Mouse (Mus musculus): ENCODE data around the gene Nlgn2.
"Not testable (repeated sequence)": the region's sequence is repeated elsewhere in the genome, so short reads cannot be mapped to it uniquely, and the experiment has no call there.

Gene Nlgn2

DNA sequence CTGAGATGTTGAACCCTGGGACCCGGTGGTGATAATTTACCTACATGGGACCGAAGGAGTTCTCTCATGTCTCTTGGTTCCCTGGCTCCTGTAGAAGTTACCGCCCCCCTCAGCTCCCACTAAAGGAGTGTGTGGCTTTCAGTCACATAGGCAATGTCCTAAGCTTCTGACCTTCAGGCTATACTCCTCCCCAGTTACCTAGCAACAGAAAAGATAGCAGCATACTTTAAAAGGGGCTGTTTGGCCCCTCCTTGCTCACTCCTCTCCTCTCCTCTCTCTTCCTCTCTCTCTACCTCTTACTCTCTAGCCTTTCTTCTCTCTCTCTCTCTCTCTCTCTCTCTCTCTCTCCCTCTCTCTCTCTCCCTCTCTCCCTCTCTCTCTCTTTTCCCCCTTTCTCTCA, 26.1 kb upstream of the Nlgn2 start:
- DNase-seq (ENCODE audit: low spot score in 2 of 2), result not testable (repeated sequence)

DNA sequence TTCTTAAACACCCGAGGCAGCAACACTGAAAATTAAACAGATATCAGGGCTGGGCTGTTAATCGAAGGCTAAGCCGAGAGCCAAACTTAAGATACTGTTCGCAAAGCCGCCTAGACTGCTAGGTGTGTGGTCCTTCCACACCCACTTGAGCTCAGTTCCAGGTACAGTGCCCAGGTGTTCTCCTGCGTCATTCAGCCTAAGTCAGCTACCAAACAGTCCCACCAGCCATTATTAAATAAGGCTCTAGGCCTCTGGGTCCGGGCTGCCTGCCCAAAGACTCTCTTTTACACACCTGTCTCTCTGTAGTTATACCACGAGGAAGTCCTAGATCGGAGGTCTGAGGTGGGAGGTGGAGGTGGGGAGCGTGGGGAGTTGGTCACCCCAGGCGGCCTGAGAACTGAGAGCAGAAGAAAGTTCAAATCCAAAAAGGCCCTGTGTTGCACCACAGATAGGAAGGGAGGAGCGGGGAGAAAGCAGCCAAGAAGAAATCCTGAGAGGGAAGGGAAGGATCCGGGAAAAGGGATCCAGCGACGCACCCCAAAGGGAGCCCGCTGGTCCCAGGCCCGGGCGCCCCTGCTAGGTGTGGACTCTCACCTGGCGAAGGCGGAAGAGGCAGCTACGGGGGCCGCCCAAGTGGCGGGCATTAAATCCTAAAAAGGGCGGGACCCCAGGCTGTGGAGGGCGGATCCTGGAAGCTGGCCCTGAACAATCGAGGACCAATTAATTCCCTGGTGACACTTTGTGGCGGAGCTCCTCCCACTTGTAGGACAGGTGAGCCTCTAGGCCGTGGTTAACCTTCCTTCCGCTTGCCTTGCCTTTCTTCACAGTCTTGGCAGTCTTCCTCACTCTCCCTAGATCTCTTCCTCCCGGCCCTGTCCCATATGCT, 20.8 kb upstream of the Nlgn2 start, which contains the start of gene Tnk1:
Gene Tnk1, minus strand, starts transcription at position 618 of the 886 bp plus-strand sequence.
- no peak for DNase-seq (ENCODE audit: low spot score in 2 of 2)

DNA sequence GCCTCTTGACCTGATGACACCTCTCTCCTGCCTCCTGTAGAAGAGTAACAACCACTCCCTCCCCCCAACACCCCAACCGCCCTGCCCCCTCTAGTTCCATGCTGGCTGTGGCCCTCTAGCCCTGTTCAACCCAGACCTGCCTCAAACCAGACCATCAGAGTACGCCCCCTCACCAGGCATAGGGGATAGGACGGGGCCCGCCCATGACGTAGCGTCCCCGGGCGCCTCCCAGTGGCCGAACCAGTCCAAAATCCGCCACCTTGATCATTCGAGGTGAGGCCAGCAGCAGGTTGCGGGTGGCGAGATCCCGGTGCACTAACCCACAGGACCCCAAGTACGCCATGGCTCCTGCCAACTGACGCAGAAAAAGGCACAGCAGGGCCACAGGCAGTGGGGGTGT, 17.8 kb upstream of the Nlgn2 start:
- no peak for DNase-seq (ENCODE audit: low spot score in 2 of 2)

DNA sequence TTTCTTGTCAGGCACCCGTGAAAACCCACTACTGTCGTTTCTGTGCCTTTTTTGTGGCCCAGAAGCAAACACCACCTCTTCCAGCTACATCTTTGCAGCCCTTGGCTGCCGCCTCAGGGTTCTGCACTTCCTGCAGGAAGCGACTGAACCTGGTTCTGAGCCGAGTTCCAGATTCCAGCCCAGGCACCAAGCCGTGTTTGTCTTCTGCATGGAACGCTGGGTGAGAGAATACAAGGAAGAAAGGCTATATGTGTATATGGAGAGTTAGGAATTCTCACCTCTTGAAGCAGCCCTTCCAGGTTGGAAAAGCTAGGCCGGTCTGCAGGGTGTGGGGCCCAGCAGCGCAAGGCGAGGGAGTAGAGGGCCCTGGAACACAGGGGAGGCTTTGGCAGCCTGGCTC, 17.1 kb upstream of the Nlgn2 start:
- no peak for DNase-seq (ENCODE audit: low spot score in 2 of 2)

DNA sequence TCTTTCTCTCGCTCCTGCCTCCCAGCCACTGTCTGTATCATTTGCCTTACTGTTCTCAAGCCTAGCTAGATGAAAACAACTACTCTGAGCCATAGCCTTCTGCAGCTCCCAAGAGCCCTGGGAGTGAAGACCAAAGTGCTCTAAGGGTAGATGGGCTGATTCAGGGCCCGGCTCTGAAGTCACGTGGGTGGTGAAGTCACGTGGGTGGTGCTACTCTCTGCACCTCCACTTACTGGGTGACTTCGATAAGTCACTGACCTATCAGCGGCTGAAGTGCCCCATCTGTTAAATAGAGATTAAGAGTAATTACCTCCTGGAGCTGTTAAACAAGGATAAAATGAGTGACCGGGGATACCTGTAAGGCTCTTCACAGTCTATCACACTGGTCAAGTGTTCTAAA, 16.4 kb upstream of the Nlgn2 start:
- DNase-seq (ENCODE audit: low spot score in 2 of 2), result no peak

DNA sequence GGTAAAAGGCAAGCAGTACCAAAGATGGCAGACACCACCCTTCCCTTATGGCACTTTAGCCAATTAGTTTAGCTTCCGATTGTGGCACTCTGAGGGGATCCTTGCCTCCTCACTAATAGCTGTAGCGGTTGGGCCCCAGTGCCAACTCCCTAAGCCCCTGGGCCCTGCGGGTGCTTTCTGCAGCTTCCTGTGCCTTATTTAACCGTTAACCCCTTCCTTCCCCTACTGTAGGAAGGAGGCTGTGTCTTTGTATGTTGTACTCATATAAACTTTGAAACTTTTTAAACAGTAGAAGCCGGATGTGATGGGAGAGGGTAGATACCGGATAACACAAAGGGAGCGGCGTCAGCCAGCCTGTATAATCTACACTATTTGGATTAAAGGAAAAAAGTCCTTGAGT, 13.2 kb upstream of the Nlgn2 start:
- DNase-seq (ENCODE audit: low spot score in 2 of 2), result no peak

DNA sequence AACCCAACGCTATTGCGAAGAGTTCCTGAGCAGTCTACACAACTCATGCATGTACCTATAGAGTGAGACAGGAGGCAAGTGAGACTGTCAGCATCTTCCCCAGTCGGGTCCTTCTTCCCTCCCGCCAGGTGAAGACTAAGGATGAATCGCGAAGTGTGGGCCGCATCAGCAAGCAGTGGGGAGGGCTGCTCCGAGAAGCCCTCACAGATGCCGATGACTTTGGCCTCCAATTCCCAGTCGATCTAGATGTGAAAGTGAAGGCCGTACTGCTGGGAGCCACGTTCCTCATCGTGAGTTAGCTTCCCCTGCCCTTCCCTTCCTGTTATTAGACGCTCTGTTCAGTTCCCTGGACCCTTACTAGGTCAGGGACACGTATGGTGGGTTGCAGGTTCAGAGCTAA, 12.3 kb upstream of the Nlgn2 start:
- no peak for DNase-seq (ENCODE audit: low spot score in 2 of 2)

DNA sequence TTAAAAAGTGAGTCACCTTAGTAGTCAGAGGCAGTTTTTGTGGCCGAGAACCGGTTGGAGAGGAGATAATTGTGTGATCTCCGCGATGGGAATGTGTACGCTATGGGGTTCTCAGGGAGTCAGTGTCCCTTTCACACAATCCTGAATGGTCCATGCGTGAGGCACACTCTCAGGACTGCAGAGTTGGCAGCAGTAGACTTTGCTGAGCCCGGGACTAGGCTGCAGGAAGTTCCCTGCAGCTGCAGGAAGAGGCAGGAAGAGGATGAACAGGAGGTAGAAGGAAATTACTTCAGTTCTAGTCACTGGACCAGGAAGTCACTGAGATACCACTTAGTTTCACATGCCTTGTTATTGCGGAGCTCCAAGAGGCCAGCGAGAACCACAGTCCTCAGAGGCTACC, 11.5 kb upstream of the Nlgn2 start:
- DNase-seq (ENCODE audit: low spot score in 2 of 2), result no peak

DNA sequence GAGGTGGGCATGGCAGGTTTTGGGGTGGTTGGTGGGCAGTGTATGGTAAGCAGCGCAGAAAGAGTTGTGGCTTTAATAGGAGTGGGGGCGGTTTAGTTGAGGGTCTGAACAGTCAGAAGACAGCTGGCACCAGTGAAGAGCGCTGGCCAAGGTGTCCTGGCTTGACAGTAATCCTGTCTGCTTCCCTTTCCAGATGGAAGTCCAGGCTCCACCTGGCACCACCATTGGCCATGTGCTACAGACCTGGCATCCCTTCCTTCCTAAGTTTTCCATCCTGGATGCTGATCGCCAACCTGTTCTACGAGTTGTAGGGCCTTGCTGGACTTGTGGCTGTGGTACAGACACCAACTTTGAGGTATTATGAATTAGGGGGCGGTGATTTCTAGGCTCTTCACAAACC, 10.4 kb upstream of the Nlgn2 start:
- DNase-seq (ENCODE audit: low spot score in 2 of 2), result no peak

DNA sequence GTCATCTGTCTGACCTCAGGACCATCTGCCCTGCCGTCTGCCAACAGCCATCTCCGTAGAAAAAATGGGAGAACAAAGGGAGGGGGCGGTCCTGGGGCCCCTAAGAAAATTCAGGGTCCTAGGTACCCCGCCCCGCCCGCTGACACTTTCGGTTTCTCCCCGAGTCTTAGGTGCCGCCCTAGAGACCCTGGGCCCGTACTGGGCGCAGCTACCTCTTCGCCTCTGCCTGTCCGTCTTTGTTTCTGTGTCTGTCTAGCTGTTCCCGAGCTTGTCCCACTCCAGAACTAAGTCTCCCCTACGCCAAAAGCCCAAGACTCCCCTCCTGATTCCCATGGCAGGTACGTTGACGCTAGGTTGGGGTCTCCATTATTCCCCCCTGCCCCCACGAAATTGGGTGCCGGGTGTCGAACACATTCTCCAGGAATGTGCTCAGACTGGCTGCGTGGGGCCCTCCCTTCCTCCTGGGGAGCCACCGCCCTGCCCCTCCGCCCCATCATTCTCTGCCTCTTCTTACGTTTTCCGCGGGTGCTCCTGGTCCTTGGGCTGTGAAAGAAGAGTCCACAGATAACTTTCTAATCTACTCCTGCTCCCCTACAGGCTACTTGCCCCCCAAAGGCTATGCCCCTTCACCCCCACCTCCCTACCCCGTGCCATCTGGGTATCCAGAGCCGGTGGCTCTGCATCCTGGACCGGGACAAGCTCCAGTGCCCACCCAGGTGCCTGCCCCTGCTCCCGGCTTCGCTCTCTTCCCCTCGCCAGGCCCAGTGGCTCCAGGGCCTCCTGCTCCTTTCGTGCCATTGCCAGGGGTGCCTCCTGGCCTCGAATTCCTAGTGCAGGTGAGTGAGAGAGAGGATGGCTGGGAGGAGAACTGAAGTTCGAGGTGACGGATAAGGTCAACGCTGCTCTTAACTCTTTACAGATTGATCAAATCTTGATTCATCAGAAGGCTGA, 9.4 kb upstream of the Nlgn2 start:
- DNase-seq (ENCODE audit: low spot score in 2 of 2), result no peak

DNA sequence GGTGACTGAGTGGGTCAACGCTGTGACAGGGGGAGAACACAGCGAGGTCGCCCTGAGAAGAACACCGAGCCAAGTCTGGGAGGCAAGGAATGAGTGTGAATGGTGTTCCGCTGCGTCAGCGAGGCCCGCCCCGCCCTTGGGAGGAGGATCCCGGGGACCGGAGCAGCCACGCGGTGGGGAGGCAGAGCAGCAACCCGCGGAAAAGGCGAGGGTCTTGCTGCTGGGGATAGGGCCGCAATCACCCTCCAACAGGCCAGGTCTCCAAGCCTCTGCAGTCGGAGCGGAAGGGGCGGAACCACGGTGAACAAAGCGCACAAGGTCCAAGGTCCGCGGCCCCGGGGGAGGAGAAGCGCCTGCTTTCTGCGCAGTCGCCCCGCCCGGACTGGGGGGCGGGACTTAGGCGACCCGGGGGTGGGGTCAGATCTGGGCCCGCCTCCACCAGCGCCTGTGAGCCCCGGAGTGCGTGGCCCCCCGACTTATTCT, 8.7 kb upstream of the Nlgn2 start, which contains the start of gene Plscr3:
Gene Plscr3, plus strand, starts transcription at position 179 of the 483 bp plus-strand sequence.
- peak; percentile 78 to 80 for DNase-seq (ENCODE audit: low spot score in 2 of 2)

DNA sequence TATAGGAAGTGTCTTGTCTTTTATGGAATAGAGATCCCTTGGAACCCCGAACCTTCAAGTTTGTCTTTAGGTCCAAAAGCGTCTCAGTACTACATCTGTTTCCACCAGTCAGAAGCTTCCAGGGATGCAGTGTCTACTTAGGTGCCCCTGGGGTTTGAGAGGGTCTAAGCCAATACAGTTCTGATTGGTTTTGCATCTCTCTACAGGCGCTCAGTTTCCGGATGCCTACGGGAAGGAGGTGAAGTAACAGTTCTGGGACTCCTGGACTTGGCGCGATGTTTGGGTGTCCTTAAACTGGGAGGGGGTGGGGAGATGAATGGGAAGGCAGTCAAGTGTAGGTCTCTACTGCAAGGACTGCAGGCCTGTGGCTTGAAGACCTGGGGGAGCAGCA, 1.1 kb upstream of the Nlgn2 start:
- no peak for DNase-seq (ENCODE audit: low spot score in 2 of 2)

DNA sequence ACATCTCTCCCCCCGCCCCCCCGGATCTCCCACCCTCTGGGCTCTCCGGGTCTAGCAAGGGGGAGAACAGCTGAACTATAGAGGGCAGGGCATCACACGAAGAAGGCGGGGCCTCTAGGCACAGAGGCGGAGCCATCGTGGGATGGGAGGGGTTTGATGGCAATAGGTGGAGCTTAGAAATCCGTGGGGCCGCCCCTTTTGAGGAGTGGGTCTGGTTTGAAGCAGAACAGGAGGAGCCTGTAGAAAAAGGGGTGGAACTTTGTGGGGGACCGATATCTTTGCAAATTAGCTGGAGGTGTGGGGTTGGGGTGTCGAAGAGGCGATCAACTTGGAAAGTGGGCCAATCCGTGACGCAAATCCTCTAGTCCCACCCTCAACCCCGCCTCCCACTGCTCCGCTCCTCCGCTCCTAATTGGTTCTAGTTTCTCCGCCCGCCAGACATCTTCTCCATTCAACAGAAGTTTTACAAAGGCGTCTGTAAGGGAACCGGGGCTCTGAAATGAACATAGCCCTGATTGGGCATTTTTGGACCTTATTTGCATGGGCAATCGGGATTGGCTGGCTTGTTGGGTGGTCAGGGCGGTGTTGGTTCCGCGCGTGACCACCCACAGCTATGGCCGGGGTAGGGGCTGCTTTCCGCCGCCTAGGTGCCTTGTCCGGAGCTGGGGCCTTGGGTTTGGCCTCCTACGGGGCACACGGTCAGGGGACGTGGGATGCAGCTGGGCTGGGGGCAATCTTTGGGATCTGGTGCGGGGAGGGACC, 549 bp upstream of the Nlgn2 start, which contains the start of gene Tmem256:
Gene Tmem256, plus strand, starts transcription at position 563 of the 762 bp plus-strand sequence.
- peak; percentile 96 to 98 for DNase-seq (ENCODE audit: low spot score in 2 of 2)

DNA sequence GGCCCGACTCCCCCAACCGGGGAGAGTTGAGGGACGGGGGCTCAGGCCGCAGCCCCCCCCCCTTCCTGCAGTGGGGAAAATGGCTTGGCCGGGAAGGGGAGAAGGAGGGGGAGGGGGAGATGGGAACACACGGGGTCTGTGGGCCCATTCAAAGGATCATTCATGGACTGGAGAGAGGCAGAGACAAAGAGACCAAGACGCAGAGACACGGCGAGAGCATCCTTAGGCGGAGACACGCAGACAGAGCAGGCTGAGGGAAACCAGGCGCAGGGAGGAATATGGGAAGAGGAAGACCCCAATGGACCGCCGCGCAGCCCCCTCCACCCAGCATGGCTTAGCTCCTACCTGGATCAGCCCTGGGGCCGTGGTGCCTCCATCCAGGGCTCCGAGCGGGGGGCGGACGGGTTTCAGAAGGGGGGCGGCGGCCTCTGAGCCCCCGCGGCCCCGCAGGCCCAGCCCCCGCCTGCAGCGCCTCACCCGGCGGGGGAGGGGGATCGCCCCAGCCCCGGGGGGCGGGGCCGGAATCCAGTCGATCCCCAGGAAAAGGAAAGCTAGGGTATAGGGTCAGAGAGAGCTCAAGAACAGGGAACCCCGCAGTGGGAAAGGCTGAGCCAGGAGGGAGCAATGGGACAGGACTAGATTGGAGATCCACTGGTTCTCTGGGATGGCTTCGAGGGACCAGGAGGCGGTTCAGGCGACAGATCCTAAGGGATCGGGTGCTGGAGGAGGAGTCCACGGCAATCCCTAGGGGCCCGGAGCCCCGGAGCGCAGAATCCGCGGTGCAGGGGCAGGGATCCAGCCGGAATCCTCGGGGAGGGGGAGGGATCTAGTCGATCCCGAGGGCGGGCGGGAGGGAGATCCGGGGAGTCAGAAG, 644 bp downstream of the Nlgn2 start:
- DNase-seq (ENCODE audit: low spot score in 2 of 2), result no peak

DNA sequence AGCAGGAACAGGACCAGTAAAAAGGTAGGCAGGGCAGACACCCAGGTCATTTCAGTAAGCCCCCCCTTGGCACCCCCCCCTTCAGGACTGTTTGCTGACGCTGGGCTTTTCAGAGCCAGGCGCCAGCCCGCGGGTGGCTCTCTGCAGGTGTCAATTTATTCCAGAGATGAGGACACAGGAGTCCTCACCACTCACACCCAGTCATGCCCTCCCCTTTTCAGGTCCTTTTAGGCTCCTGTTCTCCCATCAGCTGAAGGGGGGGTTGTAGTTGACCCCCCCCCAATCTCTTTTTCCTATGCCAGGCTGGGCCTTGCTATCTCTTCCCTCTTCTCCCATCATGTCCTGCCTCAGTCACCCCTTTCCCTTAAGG, 1.6 kb downstream of the Nlgn2 start:
- no peak for DNase-seq (ENCODE audit: low spot score in 2 of 2)

DNA sequence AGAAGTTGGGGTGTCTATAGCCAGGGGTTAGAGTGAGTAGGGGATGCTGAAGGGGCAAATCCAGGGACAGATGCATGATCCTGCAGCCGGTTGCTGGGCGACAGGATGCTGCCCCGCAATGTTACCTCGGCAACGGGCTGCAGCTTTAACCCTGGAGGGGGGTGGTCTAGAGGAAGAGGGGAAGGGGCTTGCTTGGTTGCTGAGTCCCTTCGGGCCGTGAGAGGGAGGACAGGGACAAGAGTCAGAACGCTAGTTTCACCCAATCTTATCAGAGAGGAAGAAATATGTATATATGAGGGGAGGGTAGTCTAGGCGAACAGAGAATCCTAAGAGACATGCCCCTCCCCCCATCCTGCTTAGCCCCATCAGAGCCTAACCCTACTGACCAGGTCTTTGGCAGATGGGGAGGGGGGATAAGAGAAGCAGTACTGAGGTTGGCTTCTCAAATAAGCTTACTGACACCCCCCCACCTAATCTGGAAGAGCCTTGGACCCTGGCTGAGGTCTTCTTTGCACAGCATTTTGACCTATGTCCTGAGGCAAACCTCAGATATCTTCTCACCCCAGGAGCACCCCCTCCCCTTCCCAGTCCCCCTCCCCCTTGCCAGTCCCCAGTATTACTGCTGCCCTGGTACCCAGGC, 2.1 kb downstream of the Nlgn2 start:
- no peak for DNase-seq (ENCODE audit: low spot score in 2 of 2)

DNA sequence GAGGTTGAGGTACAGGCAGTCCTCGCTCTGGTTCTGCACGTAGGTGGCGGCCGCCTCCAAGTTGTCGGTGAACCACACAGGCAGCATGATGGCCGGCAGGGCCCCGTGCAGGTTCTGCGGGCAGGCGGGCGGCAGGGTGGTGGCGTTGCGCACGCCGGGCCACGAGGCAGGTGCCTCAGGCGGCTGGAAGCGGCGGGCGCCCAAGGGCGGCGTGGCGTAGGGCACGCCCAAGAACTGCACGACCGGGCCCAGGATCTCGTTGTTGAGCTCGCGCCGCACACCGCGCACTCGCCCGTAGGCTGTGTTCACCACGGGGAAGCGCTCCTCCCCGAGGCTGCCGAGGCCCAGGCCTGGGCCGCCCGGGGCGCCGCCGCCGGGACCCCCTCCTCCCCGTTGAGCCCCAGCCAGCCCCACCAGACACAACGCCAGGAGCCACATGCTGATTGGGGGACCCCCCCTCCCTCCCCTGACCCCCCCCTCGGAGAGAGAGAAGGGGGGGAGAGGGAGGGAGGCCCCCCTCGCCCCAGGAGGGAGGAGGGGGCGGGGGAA, 3.5 kb downstream of the Nlgn2 start:
- peak in 1 of 2 experiments; percentile 41 for DNase-seq (ENCODE audit: low spot score in 2 of 2)

DNA sequence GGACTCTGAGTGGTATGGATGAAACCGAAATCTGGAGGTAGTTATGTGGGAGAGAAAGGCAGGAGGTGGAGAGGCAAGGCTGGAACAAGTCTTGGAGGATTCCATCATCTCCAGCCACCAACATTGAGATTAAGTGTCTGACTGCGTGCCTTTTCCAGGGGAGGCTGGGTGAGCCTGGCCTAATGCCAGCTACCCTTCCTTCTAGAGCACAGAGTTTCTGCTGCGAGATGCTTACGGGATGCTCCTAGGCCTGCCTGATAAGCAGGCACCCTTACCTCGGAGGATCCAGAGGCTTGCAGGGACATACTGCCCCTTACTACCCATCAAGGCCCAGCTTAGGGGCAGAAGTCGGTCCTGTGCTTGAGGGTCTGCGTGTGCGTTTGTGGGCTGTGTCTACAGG, 4.0 kb downstream of the Nlgn2 start:
- DNase-seq (ENCODE audit: low spot score in 2 of 2), result no peak

DNA sequence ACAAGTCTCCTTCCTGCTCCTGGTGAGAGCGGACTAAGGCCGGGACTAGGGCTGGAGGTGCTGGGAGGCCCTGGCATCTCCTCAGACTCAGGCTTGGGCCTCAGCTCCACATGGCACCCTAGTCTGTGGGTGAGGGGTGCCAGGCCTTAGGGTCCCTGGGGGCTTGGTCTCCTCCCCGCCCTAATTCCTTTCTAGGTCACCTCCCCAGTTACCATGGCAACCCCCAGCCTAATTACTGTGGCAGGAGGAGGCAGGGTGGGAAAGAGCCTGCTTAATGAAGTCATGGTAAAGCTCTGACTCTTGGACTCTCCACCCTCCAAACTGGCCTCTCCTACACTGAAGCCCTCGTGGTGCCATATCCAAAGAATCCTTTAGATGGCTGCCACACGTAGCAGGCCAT, 8.8 kb downstream of the Nlgn2 start:
- DNase-seq (ENCODE audit: low spot score in 2 of 2), result no peak

DNA sequence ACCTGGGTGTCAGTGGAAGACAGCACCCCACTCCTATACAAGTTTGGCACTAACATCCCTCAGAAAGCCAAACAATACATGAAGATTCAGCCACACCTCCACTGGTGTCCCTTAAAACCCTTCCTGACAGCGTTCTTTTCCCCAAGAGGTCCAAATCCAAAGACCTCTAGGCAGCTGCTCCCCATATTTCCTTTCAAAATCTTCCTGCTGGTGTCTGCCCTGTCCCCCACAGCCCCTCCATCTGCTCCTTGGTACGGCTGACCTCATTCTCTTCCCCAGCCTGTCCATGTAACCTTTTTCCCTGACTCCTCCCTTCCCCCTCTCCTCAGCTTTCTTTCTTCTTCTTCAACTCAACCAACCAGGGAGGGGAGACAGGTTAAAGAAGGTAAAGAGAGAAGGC, 14.1 kb downstream of the Nlgn2 start:
- DNase-seq (ENCODE audit: low spot score in 2 of 2), result no peak
